ENCODE assay signal across 8 mouse cellular contexts in genomic region chr11:116814076-116814883, GRCm38 (mm10). TPM values are rescaled to one million over a fixed set of nuclear protein-coding genes. Genes with fewer than 3 reads are reported as not detected.
DNase-seq lines count a peak whose midpoint lies in the region; ATAC-seq and TF ChIP-seq lines count a peak whose summit lies in the region.

No protein-coding gene starts in this region.

- no peaks in the 10 kb centered on the region for H3K36me3 ChIP-seq in intestine, embryonic 15.5 days
- no peaks in the 10 kb centered on the region for H3K36me3 ChIP-seq in liver, postnatal 0 days (replicated peaks; ENCODE audit: insufficient read depth, low read length)

- no peaks in the 10 kb centered on the region for H3K9me3 ChIP-seq in intestine, embryonic 15.5 days
- H3K9me3 ChIP-seq in liver, postnatal 0 days (ENCODE audit: low read length), result no peaks in the 10 kb centered on the region

- peaks cover 3% of the 10 kb centered on the region; the same call in 1 of the 2 replicates for H3K4me1 ChIP-seq in cortical plate, adult 2 months (ENCODE audit: control insufficient read depth, insufficient read depth, low read length)
- peaks cover 51% of the 10 kb centered on the region for H3K4me1 ChIP-seq in intestine, embryonic 15.5 days (replicated peaks)
- peaks cover 8% of the 10 kb centered on the region for H3K4me1 ChIP-seq in liver, postnatal 0 days (ENCODE audit: insufficient read depth)

- no peak for TF ChIP-seq EP300 in liver, postnatal 0 days (IDR thresholded peaks at IDR 0.05; ENCODE audit: low read depth)

- peak; percentile 35 for ATAC-seq in intestine, embryonic 15.5 days
- 0 out of 2 replicates have a peak, but pooled peaks have one; percentile 9 for ATAC-seq in liver, postnatal 0 days
- ATAC-seq in frontal cortex, adult (ENCODE audit: low TSS enrichment), result no peak

- no peak overlapping the region for H3K4me2 ChIP-seq in intestine, embryonic 15.5 days (replicated peaks)
- H3K4me2 ChIP-seq in liver, postnatal 0 days (ENCODE audit: low read depth, low read length), result no peak overlapping the region

- peak; percentile 70 for DNase-seq in adrenal gland, postnatal 14 days
- no peak for DNase-seq in adrenal gland, postnatal 4 days (ENCODE audit: low spot score in 2 of 2)
- DNase-seq in gastrocnemius, postnatal 4 days (ENCODE audit: low spot score in 2 of 2), result peak; percentile 58 to 85
- no peak for DNase-seq in liver, postnatal 0 days
- DNase-seq in retina, embryonic 14.5 days (ENCODE audit: low spot score), result peak; percentile 88

- no peak for TF ChIP-seq POLR2A in cortical plate, adult 2 months (IDR thresholded peaks at IDR 0.05; ENCODE audit: extremely low read depth, insufficient read depth, low read length)

- peak overlapping the region; percentile 22; the same call in 1 of the 2 replicates for H3K27ac ChIP-seq in cortical plate, adult 2 months (ENCODE audit: insufficient read depth, low read length)
- peak overlapping the region; percentile 84 for H3K27ac ChIP-seq in intestine, embryonic 15.5 days
- H3K27ac ChIP-seq in liver, postnatal 0 days (ENCODE audit: low read depth), result 0 out of 2 replicates have a peak overlapping the region, but pooled peaks have one; percentile 64

- WGBS in intestine, embryonic 15.5 days, result 20% methylated on average over 20 of the region's 20 CpGs
- 47% methylated on average over 20 of the region's 20 CpGs for WGBS in liver, postnatal 0 days (ENCODE audit: insufficient replicate concordance)

- no peaks in the 10 kb centered on the region for H3K27me3 ChIP-seq in intestine, embryonic 15.5 days (replicated peaks)
- H3K27me3 ChIP-seq in liver, postnatal 0 days (ENCODE audit: insufficient read depth, low read length), result no peaks in the 10 kb centered on the region

- no peak for TF ChIP-seq CTCF in cortical plate, adult 2 months (IDR thresholded peaks at IDR 0.05; ENCODE audit: extremely low read depth, insufficient read depth, low read length)
- TF ChIP-seq CTCF in liver, postnatal 0 days (IDR thresholded peaks at IDR 0.05; ENCODE audit: low read depth), result no peak

- no peak overlapping the region; the same call in 1 of the 2 replicates for H3K9ac ChIP-seq in intestine, embryonic 15.5 days
- no peak overlapping the region for H3K9ac ChIP-seq in liver, postnatal 0 days (replicated peaks)

- no peak overlapping the region for H3K4me3 ChIP-seq in cortical plate, adult 2 months (ENCODE audit: insufficient read depth, low read length)
- no peak overlapping the region for H3K4me3 ChIP-seq in intestine, embryonic 15.5 days (replicated peaks)
- H3K4me3 ChIP-seq in liver, postnatal 0 days (ENCODE audit: low read depth, low read length), result no peak overlapping the region

RNA-seq across cellular contexts. Expression of gene Mxra7, which starts 13.6 kb away (rescaled TPM):
- 28.6 and 32.8 TPM in 2 replicates for total RNA-seq in adrenal gland, postnatal 14 days (2021)
- total RNA-seq in adrenal gland, postnatal 4 days (2021), result 10 to 100 TPM; 53.5 to 64.9 TPM
- 17.5 and 17.8 TPM in 2 replicates for polyA plus RNA-seq in cortical plate, adult 2 months (2012; rRNA removed)
- total RNA-seq in gastrocnemius, postnatal 4 days (2021), result 10 to 100 TPM; 54.5 to 65.3 TPM
- 25.5 and 27.9 TPM in 2 replicates for polyA plus RNA-seq in intestine, embryonic 15.5 days (2015; fragmentation: Nextera tagmentation; extraction: Ambion mirVana)
- 1.4 and 4.0 TPM in 2 replicates for polyA plus RNA-seq in liver, postnatal 0 days (2015; fragmentation: Nextera tagmentation; extraction: Ambion mirVana)

RNA-seq across cellular contexts. Expression of gene Mettl23, which starts 28.8 kb away (rescaled TPM):
- 31.1 and 34.4 TPM in 2 replicates for total RNA-seq in adrenal gland, postnatal 14 days (2021)
- 10 to 100 TPM; 34.1 to 34.2 TPM for total RNA-seq in adrenal gland, postnatal 4 days (2021)
- 32.7 and 33.3 TPM in 2 replicates for polyA plus RNA-seq in cortical plate, adult 2 months (2012; rRNA removed)
- total RNA-seq in gastrocnemius, postnatal 4 days (2021), result 10 to 100 TPM; 23.7 to 26.6 TPM
- 62.0 and 63.7 TPM in 2 replicates for polyA plus RNA-seq in intestine, embryonic 15.5 days (2015; fragmentation: Nextera tagmentation; extraction: Ambion mirVana)
- polyA plus RNA-seq in liver, postnatal 0 days (2015; fragmentation: Nextera tagmentation; extraction: Ambion mirVana), result 32.6 and 33.0 TPM in 2 replicates

RNA-seq across cellular contexts. Expression of gene Jmjd6, which starts 29.0 kb away (rescaled TPM):
- 40.2 and 40.7 TPM in 2 replicates for total RNA-seq in adrenal gland, postnatal 14 days (2021)
- 10 to 100 TPM; 38.6 to 39.2 TPM for total RNA-seq in adrenal gland, postnatal 4 days (2021)
- polyA plus RNA-seq in cortical plate, adult 2 months (2012; rRNA removed), result 23.6 and 24.3 TPM in 2 replicates
- 10 to 100 TPM; 35.6 to 39.7 TPM for total RNA-seq in gastrocnemius, postnatal 4 days (2021)
- 81.2 and 88.5 TPM in 2 replicates for polyA plus RNA-seq in intestine, embryonic 15.5 days (2015; fragmentation: Nextera tagmentation; extraction: Ambion mirVana)
- polyA plus RNA-seq in liver, postnatal 0 days (2015; fragmentation: Nextera tagmentation; extraction: Ambion mirVana), result 18.5 and 19.0 TPM in 2 replicates

RNA-seq across cellular contexts. Expression of gene Mfsd11, which starts 38.0 kb away (rescaled TPM):
- 29.1 and 32.6 TPM in 2 replicates for total RNA-seq in adrenal gland, postnatal 14 days (2021)
- 10 to 100 TPM; 40.9 to 43.9 TPM for total RNA-seq in adrenal gland, postnatal 4 days (2021)
- 34.8 and 39.8 TPM in 2 replicates for polyA plus RNA-seq in cortical plate, adult 2 months (2012; rRNA removed)
- total RNA-seq in gastrocnemius, postnatal 4 days (2021), result 10 to 100 TPM; 42.8 to 43.1 TPM
- 39.4 and 47.3 TPM in 2 replicates for polyA plus RNA-seq in intestine, embryonic 15.5 days (2015; fragmentation: Nextera tagmentation; extraction: Ambion mirVana)
- polyA plus RNA-seq in liver, postnatal 0 days (2015; fragmentation: Nextera tagmentation; extraction: Ambion mirVana), result 16.5 and 18.0 TPM in 2 replicates

RNA-seq across cellular contexts. Expression of gene Srsf2, which starts 38.6 kb away (rescaled TPM):
- 244 and 250 TPM in 2 replicates for total RNA-seq in adrenal gland, postnatal 14 days (2021)
- total RNA-seq in adrenal gland, postnatal 4 days (2021), result 100 to 1,000 TPM; 336 to 337 TPM
- 275 and 286 TPM in 2 replicates for polyA plus RNA-seq in cortical plate, adult 2 months (2012; rRNA removed)
- total RNA-seq in gastrocnemius, postnatal 4 days (2021), result 100 to 1,000 TPM; 181 to 207 TPM
- 723 and 765 TPM in 2 replicates for polyA plus RNA-seq in intestine, embryonic 15.5 days (2015; fragmentation: Nextera tagmentation; extraction: Ambion mirVana)
- polyA plus RNA-seq in liver, postnatal 0 days (2015; fragmentation: Nextera tagmentation; extraction: Ambion mirVana), result 293 and 302 TPM in 2 replicates

Comparison
In these comparisons a context has a peak if more than half of its experiments do, and no peak if none do; other contexts are left out.
1. DNase-seq: peak in adrenal gland, postnatal 14 days (single experiment), gastrocnemius, postnatal 4 days (2 of 2) and retina, embryonic 14.5 days (single experiment); none in adrenal gland, postnatal 4 days (0 of 2) and liver, postnatal 0 days (single experiment).
2. H3K27ac ChIP-seq: peak in every context shown above with its lines; median percentile 84 in intestine, embryonic 15.5 days; 64 in liver, postnatal 0 days; 22 in cortical plate, adult 2 months.